Mouse (Mus musculus) T-helper 17 cell (primary cell): ENCODE data around the gene Hyal3.

ENCODE experiments used
- in situ Hi-C, 2 experiments: fragments of 300-600 bp; cut with MboI, MseI; formaldehyde crosslinking; loops; 1 replicate in 1 of 2; 2 replicates in 1 of 2; pipeline ENCODE4 v1.15.1; 2025; ENCODE audit warnings: high pct_unique_total_duplicates in 2 of 2

Hyal3 gene

GRCm38 (mm10) chr9:107611456-107612190 is 31.0 kb downstream of the Hyal3 start:
- in situ Hi-C loops = no loop called here

GRCm38 (mm10) chr9:107612191-107612944 is 31.8 kb downstream of the Hyal3 start:
- in situ Hi-C loops = no loop called here

GRCm38 (mm10) chr9:107612945-107613569 is 32.4 kb downstream of the Hyal3 start:
- in situ Hi-C loops = no loop called here

DNA sequence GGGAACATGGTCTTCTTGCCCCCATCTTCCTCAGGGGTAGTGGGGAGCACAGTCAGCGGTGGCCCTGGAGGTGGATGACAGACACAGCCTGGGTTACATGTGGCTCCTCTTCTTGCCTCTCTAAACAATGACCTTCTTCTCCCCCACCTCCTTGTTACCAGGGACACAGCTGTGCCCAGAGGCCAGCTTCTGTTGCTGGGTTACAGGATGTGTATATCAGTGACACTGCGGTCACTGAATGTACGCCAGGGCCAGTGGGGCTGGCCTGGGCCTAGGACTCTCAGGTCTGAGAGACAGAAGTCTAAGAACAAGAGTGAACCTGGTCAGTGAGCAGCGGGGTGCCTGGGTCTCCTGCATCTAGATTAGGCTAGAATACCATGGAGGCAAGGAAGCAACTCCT is 34.4 kb downstream of the Hyal3 start:
- in situ Hi-C loops = no loop called here

GRCm38 (mm10) chr9:107617461-107617860 is 36.8 kb downstream of the Hyal3 start:
- in situ Hi-C loops = no loop called here

DNA sequence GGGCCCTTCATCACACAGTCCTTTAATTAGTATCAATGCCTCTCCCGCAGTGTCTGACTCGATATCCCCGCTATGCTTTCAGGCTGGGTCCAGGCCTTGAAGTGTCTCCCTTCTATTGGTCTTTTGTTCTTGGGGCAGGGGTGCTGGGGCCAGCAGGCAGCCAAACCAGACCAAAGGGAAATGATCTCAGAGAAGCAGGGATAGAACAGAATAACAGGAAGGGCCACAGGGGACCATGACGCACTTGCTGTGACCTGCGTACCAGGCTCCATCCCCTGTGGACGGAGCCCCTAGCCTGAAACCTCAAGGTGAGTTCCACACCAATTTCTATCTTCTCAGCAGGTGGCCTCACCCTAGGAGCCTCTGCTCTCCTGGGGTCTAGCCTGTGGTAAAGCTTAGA is 37.5 kb downstream of the Hyal3 start:
- in situ Hi-C loops = no loop called here

- in situ Hi-C loops = no loop called here
Measured at GRCm38 (mm10) chr9:107618778-107619545, 38.3 kb downstream of the Hyal3 start.

DNA sequence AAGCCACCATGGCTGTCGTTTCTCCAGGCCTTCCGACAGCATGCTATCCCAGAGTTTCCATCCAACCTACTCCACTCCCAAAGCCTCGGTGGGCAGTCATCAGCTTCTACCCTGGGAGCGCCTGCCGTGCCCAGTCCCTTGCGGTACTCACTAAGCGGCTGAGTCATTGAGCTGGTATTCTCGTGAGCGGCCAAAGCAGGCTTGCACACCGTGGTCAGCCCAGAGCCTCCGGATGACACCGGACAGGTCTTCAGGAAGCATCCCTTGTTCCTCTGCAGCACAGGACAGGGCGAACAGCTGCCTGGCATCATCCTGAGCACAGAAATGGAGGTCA is 38.9 kb downstream of the Hyal3 start:
- in situ Hi-C loops = no loop called here

DNA sequence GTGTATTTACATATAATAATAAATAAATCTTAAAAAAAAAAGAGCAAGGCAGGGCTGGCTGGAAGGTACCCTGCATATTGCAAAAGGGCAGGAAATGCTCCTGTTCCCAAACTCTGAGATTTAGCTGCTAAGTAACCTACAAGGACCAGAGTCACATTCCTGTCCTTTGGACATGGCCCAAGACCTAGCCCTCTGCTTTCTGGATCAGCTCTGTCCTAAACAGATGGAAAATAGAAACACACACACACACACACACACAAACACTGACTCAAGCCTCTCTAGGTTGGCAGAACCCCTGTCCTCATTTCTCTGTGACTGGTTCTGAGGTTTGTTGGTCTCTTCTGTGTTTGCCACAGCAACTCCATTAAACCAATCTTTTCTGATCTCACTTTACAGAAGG is 40.3 kb downstream of the Hyal3 start:
- in situ Hi-C loops = no loop called here

- in situ Hi-C loops = no loop called here
Measured at GRCm38 (mm10) chr9:107624539-107624938, 43.9 kb downstream of the Hyal3 start.

- in situ Hi-C loops = loop anchor here (5.0 kb wide), 2 partner anchors 73 to 952 kb away; partner anchors contain the start of genes Rassf1 (in 1 of the 2) and Wdr6 (in 1 of the 2)
Measured at GRCm38 (mm10) chr9:107624951-107625350, 44.3 kb downstream of the Hyal3 start.

GRCm38 (mm10) chr9:107625351-107626128 is 44.9 kb downstream of the Hyal3 start:
- in situ Hi-C loops = loop anchor here (5.0 kb wide), 2 partner anchors 73 to 952 kb away; partner anchors contain the start of genes Rassf1 (in 1 of the 2) and Wdr6 (in 1 of the 2)

DNA sequence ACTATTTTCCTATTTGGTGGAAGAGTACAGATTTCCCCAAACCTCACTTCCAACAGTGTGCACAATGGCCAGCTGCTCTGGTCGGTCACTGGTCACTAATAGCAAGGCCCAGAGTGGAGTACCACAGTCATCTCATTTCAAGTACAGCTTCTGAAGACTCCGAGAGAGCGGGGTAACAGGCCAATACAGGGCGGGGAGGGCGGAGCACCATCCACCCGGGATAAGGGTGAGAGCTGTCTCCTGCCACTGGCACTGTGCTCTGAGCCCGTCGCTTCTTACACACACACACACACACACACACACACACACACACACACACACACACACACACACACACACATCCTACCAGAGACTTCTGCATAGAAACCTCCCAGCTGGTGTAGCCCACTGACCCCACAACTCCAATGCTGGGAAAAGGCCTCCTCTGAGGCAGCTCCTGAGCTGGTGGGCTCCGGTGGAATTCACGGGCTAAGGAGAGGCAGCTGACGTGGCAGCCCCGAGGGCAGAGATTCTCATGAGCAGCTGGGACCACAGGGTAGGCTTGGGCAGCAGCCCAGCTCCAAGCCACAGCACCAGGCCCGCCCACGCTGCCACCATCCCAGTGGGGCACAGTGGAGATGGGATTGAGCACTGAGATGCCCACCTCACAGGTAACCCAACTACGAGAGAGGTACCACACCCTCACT is 45.7 kb downstream of the Hyal3 start:
- in situ Hi-C loops = loop anchor here (5.0 kb wide), 2 partner anchors 74 to 951 kb away; partner anchors contain the start of genes Rassf1 (in 1 of the 2) and Wdr6 (in 1 of the 2)

GRCm38 (mm10) chr9:107626844-107627277 is 46.2 kb downstream of the Hyal3 start:
- in situ Hi-C loops = loop anchor here (5.0 kb wide), 2 partner anchors 75 to 950 kb away; partner anchors contain the start of genes Rassf1 (in 1 of the 2) and Wdr6 (in 1 of the 2)

DNA sequence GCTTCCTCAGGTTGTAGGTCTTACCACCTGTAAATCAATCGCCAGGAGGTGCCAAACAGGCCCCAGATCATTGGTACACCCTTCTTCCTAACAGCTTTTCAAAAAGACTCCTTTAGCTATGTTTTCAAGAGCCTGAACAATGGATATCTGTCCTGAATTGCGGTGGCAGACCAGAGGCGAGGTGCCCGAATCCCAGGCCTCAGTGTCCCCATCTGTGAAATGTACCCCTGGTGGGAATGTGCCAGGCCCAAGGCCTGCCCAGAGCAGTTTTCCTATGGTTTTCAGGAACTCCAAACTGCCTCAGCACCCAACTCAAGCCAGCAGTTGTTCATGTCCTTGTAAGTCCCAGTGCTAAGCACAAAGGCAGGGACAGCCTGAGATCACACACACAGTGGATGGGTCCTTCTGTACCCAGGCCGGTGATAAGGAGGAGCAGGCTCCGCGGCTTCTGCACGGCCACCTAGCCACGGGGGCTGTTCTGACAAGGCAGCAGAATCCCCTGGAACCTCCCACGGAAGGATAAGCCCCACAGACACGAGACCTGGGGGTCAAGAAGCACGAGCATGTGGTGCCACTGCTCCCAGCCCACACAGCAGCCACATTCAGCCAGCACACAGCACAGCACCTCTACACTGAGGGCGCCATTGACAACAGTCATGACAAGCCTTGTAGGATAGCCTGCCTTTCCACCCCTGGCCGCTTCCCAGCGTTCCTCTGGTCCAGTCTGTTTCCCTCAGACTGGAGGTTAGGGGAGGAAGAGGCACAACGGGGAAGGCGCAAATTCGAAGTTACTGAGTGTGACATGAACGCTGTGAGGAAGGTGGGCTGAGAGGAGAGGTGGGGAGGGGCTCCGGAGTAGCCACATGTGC is 47.0 kb downstream of the Hyal3 start:
- in situ Hi-C loops = loop anchor here (5.0 kb wide), 2 partner anchors 75 to 950 kb away; partner anchors contain the start of genes Rassf1 (in 1 of the 2) and Wdr6 (in 1 of the 2)

- in situ Hi-C loops = loop anchor here (5.0 kb wide), 2 partner anchors 77 to 948 kb away; partner anchors contain the start of genes Rassf1 (in 1 of the 2) and Wdr6 (in 1 of the 2)
Measured at GRCm38 (mm10) chr9:107628721-107629410, 48.2 kb downstream of the Hyal3 start.

DNA sequence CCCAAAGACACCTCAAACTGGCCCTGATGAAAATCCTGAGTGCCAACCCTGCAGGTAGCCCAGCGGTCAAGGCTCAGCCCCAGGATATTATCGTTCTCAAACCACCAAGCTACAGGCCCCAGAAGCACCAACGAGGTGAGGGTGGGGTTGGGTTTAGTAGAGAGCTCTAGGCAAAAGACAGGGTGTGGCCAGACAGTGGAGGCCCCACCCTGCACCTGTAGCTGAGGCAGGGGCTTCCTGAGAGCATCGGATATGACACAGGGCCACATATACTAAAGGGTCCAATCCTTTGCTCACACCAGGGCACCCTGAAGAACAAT is 48.8 kb downstream of the Hyal3 start:
- in situ Hi-C loops = loop anchor here (5.0 kb wide), 2 partner anchors 77 to 948 kb away; partner anchors contain the start of genes Rassf1 (in 1 of the 2) and Wdr6 (in 1 of the 2)

- in situ Hi-C loops = loop anchor here (5.0 kb wide), 2 partner anchors 78 to 947 kb away; partner anchors contain the start of genes Rassf1 (in 1 of the 2) and Wdr6 (in 1 of the 2)
Measured at GRCm38 (mm10) chr9:107629901-107630425, 49.3 kb downstream of the Hyal3 start.
